Mouse (Mus musculus) bone marrow, adult 2 months (tissue): ENCODE results near the gene Apom. TPM values are rescaled to one million over a fixed set of nuclear protein-coding genes. Genes with fewer than 3 reads are reported as not detected.
"Not testable (repeated sequence)": the region's sequence is repeated elsewhere in the genome, so short reads cannot be mapped to it uniquely, and the experiment has no call there.

ENCODE experiments used
- H3K27ac ChIP-seq: fragments of 200-500 bp; 2 replicates; pipeline ENCODE4 v1.5.1; 2012; ENCODE audit warnings: low read depth, mild to moderate bottlenecking, control low read depth, inconsistent platforms, low read length; ENCODE audit not compliant: control insufficient read depth, poor library complexity, insufficient read depth
- H3K4me1 ChIP-seq: fragments of 200-500 bp; 2 replicates; pipeline ENCODE4 v1.6.1; 2011; ENCODE audit warnings: low read length; ENCODE audit not compliant: control insufficient read depth, insufficient read depth
- H3K4me3 ChIP-seq: fragments of 200-500 bp; replicated peaks from 2 replicates; pipeline ENCODE3; 2011; ENCODE audit warnings: mild to moderate bottlenecking, low read depth, low read length, control low read depth; ENCODE audit not compliant: control insufficient read depth
- CTCF ChIP-seq: fragments of 200-500 bp; IDR thresholded peaks from 2 replicates; pipeline ENCODE4 v1.5.1; 2011; ENCODE audit warnings: low read length, control low read depth; ENCODE audit not compliant: control insufficient read depth, insufficient read depth
- POLR2A ChIP-seq: fragments of 200-500 bp; IDR thresholded peaks from 2 replicates; pipeline ENCODE4 v1.6.1; 2011; ENCODE audit warnings: low read depth, mild to moderate bottlenecking, control low read depth, low read length, borderline replicate concordance; ENCODE audit not compliant: control insufficient read depth
- WGBS: fragments of 180-500 bp; shearing (Covaris S2); methylation state at CpG from one replicate; pipeline ENCODE4 v1.1.7; 2018; 5-methylcytosine and 5-hydroxymethylcytosine counted together
- polyA plus RNA-seq: library from polyadenylated mRNA; stranded (reverse); fragments of >200 nt; gene quantifications from 2 replicates; pipeline ENCODE4 v1.2.4, GENCODE M21; 2011; ENCODE audit warnings: low replicate concordance; ENCODE audit not compliant: missing spikeins, insufficient read depth, insufficient read length

Gene Apom
- polyA plus RNA-seq, 1 experiment: 6.0 TPM

GRCm38 (mm10) chr17:35125081-35125480, 6.8 kb downstream of the Apom start:
- WGBS: 78% methylated on average over 1 of the region's 1 CpGs
- Histone ChIP-seq H3K4me3 (no peak overlapping the region), H3K4me1 (peaks cover 3% of the 10 kb centered on the region; the same call in 1 of the 2 replicates), H3K27ac (peak overlapping the region; percentile 50)
- TF ChIP-seq POLR2A (no peak), CTCF (no peak)

GRCm38 (mm10) chr17:35124261-35124896, 7.5 kb downstream of the Apom start:
- H3K4me1 ChIP-seq: not testable (repeated sequence)

GRCm38 (mm10) chr17:35123287-35123686, 8.6 kb downstream of the Apom start:
- not testable (repeated sequence) for H3K4me1 ChIP-seq, H3K4me3 ChIP-seq, H3K27ac ChIP-seq
- WGBS: 91% methylated on average over 9 of the region's 9 CpGs

More at GRCm38 (mm10) chr17:35124261-35124896, 7.5 kb downstream of the Apom start:
- H3K27ac ChIP-seq: peak overlapping the region; percentile 50
- not testable (repeated sequence) for H3K4me3 ChIP-seq
- 89% methylated on average over 12 of the region's 12 CpGs for WGBS

GRCm38 (mm10) chr17:35121871-35122303, 10.0 kb downstream of the Apom start, which contains the start of gene Csnk2b:
Gene Csnk2b, minus strand, starts transcription at chr17:35122053.
- under 1% methylated on average over 19 of the region's 19 CpGs for WGBS
- Histone ChIP-seq H3K27ac (peak within 1 kb of the TSS; percentile 79), H3K4me1 (peaks cover 3% of the 10 kb centered on the region; the same call in 1 of the 2 replicates), H3K4me3 (peak within 1 kb of the TSS; percentile 91)
- no peak for TF ChIP-seq POLR2A
- TF ChIP-seq CTCF: no peak

GRCm38 (mm10) chr17:35121143-35121799, 10.6 kb downstream of the Apom start, which contains the start of gene Gpank1:
Gene Gpank1, plus strand, starts transcription at chr17:35121455.
- peak within 1 kb of the TSS; percentile 79 for H3K27ac ChIP-seq
- TF ChIP-seq POLR2A (peak; percentile 66; the same call in 1 of the 2 replicates), CTCF (no peak)
- under 1% methylated on average over 50 of the region's 50 CpGs for WGBS
- H3K4me3 ChIP-seq: peak within 1 kb of the TSS; percentile 91
- H3K4me1 ChIP-seq: peaks cover 3% of the 10 kb centered on the region; the same call in 1 of the 2 replicates

- H3K27ac ChIP-seq: peak overlapping the region; percentile 64
- H3K4me1 ChIP-seq: peaks cover 3% of the 10 kb centered on the region; the same call in 1 of the 2 replicates
- TF ChIP-seq CTCF (no peak), POLR2A (no peak)
- under 1% methylated on average over 33 of the region's 33 CpGs for WGBS
- H3K4me3 ChIP-seq: peak overlapping the region; percentile 87
Observed at GRCm38 (mm10) chr17:35120745-35121142, 11.1 kb downstream of the Apom start.

GRCm38 (mm10) chr17:35115046-35116019, 16.5 kb downstream of the Apom start, which contains the start of gene Ly6g5b:
Gene Ly6g5b, minus strand, starts transcription at chr17:35115428.
- TF ChIP-seq POLR2A (no peak), CTCF (peak; percentile 67)
- peaks cover 3% of the 10 kb centered on the region; the same call in 1 of the 2 replicates for H3K4me1 ChIP-seq
- 77% methylated on average over 8 of the region's 8 CpGs for WGBS
- peak within 1 kb of the TSS; percentile 75 for H3K27ac ChIP-seq
- no peak within 1 kb of the TSS for H3K4me3 ChIP-seq

GRCm38 (mm10) chr17:35111774-35112173, 20.1 kb downstream of the Apom start:
- TF ChIP-seq POLR2A (no peak), CTCF (no peak)
- WGBS: 81% methylated on average over 9 of the region's 9 CpGs
- Histone ChIP-seq H3K4me1 (peaks cover 2% of the 10 kb centered on the region; the same call in 1 of the 2 replicates), H3K27ac (no peak overlapping the region), H3K4me3 (no peak overlapping the region)
